Mouse (Mus musculus): ENCODE measurements around the gene Derl3. TPM values are rescaled to one million over a fixed set of nuclear protein-coding genes. Genes with fewer than 3 reads are reported as not detected.
A peak's percentile ranks its signal among the peaks of the same experiment; 100 is the strongest.

Gene Derl3
- polyA plus RNA-seq, 1 experiment from 2014 or later: 2.1 TPM

DNA sequence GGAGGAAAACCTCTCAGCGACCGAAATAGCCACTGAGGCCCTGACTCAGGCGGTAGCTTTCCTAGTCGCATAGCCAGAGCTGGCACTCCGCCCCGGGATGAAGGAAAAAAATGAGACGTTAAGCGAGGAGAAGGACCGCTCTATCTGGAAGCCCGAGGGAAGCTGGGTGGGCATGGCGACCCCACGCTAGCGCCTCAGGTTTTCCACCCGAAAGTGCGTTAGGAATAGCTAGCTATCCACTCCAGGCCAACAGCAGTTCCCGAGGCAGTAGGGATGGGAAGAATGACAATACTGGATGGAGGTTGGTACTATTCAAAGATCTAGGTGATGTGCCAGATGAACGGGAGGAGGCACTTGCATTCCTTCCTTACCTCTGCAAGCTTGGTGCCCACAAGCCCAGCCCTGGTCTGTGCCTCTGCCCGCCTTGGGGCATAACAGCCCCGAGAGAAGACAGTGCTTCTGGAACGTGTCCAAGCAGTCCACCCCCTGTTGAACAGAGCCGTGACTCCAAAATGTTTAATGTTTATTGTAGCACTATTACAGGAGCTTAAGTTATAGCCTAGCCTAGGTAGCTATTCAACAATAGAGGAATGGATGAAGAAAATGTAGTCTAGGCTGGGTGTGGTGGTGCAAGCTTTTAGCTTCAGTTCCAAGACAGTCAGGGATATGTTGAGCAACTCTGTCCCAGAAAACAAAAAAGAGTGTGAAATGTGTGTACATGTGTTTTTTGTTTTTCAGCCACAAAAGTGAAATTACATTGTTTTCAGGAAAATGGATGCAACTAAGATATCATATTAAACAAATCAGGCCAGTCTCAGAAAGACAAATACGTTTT lies 28.7 kb downstream of the Derl3 start:
- Histone ChIP-seq H3K4me3 (replicated peaks) (peak overlapping the region; percentile 72), H3K4me2 (replicated peaks) (peak overlapping the region; percentile 67), H3K9ac (replicated peaks) (peak overlapping the region; percentile 89), H3K27me3 (no peaks in the 10 kb centered on the region), H3K9me3 (no peaks in the 10 kb centered on the region), H3K36me3 (peaks cover 31% of the 10 kb centered on the region), H3K27ac (peak overlapping the region; percentile 96), H3K4me1 (replicated peaks) (peaks cover 52% of the 10 kb centered on the region)
- peak; percentile 37 for ATAC-seq
- 4% methylated on average over 22 of the region's 22 CpGs for WGBS

DNA sequence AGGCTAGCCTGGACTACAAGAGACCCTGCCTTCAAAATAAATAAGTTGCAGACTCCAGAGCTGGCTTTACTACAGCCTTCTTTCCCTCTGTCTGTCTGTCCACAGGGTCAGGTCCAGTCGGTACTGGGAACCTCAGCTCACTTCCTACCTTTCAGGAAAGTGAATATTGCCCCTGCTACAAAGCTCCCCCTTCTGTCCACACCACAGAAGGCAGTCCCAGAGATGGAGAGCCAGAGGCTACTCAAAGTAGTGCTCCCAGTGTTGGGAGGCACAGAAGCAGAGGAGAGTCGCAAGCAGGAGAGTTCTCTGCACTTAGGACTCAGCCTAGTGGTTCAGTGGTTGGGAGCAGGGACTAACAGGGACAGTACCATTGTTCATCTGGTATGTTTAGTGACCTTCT lies 31.1 kb downstream of the Derl3 start:
- Histone ChIP-seq H3K9ac (replicated peaks) (no peak overlapping the region), H3K27me3 (no peaks in the 10 kb centered on the region), H3K36me3 (peaks cover 37% of the 10 kb centered on the region), H3K4me1 (replicated peaks) (peaks cover 31% of the 10 kb centered on the region), H3K27ac (no peak overlapping the region), H3K9me3 (no peaks in the 10 kb centered on the region), H3K4me3 (replicated peaks) (no peak overlapping the region), H3K4me2 (replicated peaks) (no peak overlapping the region)
- no peak for ATAC-seq
- WGBS: 62% methylated on average over 2 of the region's 2 CpGs

DNA sequence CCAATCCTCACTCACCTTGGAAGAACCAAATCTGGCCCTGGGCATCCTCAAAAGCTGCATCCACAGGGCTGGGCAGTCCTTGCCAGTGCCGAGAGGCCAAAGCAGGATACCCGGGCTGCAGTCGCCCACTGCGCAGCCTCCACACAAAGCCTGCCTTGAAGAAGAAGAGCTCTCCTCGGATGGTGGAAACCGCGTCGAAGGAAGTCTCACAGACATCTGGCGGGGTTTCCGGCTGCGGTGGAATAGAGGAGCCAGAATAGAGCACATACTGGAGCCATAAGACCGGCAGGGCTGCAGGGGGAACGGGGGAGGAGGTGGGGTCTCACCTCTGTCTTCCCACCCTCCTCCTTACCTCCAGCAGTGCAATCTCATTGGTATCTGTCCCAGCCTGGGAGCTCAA lies 33.2 kb downstream of the Derl3 start:
- Histone ChIP-seq H3K4me2 (replicated peaks) (no peak overlapping the region), H3K27ac (no peak overlapping the region), H3K4me1 (replicated peaks) (peaks cover 31% of the 10 kb centered on the region), H3K4me3 (replicated peaks) (no peak overlapping the region), H3K36me3 (peaks cover 37% of the 10 kb centered on the region), H3K27me3 (peaks cover 14% of the 10 kb centered on the region), H3K9ac (replicated peaks) (peak overlapping the region; percentile 32; the same call in 1 of the 2 replicates), H3K9me3 (no peaks in the 10 kb centered on the region)
- WGBS: 72% methylated on average over 13 of the region's 13 CpGs
- ATAC-seq: no peak

DNA sequence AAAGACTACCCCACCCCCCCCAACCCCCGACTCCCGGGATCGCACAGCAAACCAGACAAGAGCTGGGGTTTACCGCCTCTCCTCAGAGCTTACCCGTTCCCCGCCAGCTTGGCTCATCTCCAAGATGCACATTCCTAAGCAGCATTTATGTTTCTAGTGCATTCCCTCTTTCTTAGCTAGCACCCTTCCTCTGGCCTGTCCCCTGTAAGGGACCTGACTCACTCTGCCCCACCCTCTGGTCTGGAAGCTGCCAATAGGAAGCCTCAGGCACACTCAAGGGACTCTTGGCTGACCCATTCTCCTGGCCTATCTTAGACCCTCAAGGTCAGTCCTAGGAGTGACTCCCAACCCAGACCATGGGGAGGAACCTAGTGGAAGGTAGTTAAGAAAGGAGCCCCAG lies 37.1 kb downstream of the Derl3 start:
- ATAC-seq: no peak
- peaks cover 28% of the 10 kb centered on the region for H3K36me3 ChIP-seq
- H3K27ac ChIP-seq: no peak overlapping the region
- WGBS: 19% methylated on average over 6 of the region's 6 CpGs
- peaks cover 37% of the 10 kb centered on the region for H3K27me3 ChIP-seq
- no peaks in the 10 kb centered on the region for H3K9me3 ChIP-seq
- H3K4me2 ChIP-seq (replicated peaks): peak overlapping the region; percentile 91; the same call in 1 of the 2 replicates
- no peak overlapping the region for H3K9ac ChIP-seq (replicated peaks)
- no peak overlapping the region for H3K4me3 ChIP-seq (replicated peaks)
- H3K4me1 ChIP-seq (replicated peaks): peaks cover 33% of the 10 kb centered on the region

DNA sequence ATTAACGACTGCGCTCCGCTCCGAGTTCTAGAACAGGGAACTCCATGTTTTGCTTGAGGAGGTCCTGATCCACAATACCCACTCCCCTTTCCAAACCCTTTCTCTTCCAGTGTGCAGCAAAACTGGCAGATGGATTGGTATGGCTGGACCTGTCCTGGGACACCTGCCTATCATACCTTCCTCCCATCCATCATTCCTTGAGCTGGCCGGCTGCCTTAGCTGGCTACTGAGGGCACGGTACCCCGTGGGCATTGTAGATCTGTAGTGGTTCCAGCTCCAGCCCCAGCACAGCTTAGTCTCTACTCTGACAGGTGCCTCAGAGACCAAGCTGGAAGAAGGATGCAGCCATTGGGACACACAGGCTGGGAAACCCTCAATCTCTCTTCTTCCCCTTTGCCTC lies 38.1 kb downstream of the Derl3 start:
- H3K36me3 ChIP-seq: peaks cover 21% of the 10 kb centered on the region; the same call in 1 of the 2 replicates
- H3K9me3 ChIP-seq: no peaks in the 10 kb centered on the region
- H3K4me1 ChIP-seq (replicated peaks): peaks cover 43% of the 10 kb centered on the region
- peak overlapping the region; percentile 91 for H3K4me2 ChIP-seq (replicated peaks)
- H3K4me3 ChIP-seq (replicated peaks): peak overlapping the region; percentile 49
- H3K27me3 ChIP-seq: peaks cover 42% of the 10 kb centered on the region
- no peak overlapping the region for H3K27ac ChIP-seq
- 25% methylated on average over 7 of the region's 7 CpGs for WGBS
- H3K9ac ChIP-seq (replicated peaks): peak overlapping the region; percentile 85
- ATAC-seq: no peak

DNA sequence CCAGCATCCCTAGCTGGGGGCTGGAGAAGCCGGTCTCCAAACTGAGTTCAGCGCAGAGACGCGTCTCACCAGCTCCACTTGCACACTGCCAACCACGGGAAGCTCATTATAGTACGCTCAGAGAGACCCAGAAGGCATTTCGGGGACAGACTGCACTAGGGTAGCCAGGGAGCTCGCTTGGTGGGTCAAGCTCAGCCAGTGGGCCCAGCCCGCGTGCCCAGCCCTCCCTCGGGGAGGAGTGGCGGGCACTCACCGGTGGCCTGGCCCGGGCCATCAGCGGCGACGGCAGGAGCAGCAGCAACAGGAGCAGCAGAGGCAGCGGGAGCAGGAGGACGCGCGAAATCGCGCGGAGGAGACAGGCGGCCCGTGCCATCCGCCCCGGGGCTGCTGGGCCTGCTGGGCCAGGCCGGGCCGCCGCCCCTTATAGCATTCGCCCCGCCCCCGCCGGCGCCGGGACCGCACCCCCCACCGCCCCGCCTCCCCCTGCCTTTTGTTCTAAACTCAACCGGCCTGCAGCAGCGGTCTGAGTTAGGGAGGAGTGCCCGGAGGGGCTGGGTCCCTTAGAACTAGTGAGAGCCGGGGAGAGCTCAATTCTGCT lies 39.0 kb downstream of the Derl3 start:
- peaks cover 50% of the 10 kb centered on the region for H3K27me3 ChIP-seq
- WGBS: under 1% methylated on average over 37 of the region's 44 CpGs

DNA sequence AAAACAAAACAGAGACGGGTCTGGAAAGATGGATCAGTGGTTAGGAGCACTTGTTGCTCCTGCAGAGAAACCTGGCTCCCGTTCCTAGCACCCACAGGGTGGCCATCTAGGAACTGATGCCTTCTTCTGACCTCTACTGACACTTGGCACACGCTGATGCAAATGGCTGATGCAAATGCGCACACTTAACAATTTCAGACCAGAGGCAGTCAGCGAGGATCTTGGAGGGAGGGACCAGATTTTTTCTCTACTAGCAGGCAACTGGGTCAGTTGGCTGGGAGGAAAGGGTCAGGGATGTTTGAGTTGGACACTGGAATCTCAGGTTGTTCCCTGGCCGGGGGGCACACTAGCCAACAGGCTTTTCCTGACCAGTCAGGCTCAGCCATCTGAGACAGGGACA lies 39.7 kb downstream of the Derl3 start, which contains the start of gene Chchd10:
TSS of gene Chchd10 (plus strand) at position 240 of the 400 bp plus-strand sequence.
- peaks cover 57% of the 10 kb centered on the region for H3K27me3 ChIP-seq
- peak within 1 kb of the TSS; percentile 91 for H3K4me2 ChIP-seq (replicated peaks)

More for the DNA sequence above, 39.0 kb downstream of the Derl3 start:
- no peaks in the 10 kb centered on the region for H3K9me3 ChIP-seq
- peak overlapping the region; percentile 91 for H3K4me2 ChIP-seq (replicated peaks)
- peak; percentile 62 for ATAC-seq
- H3K4me1 ChIP-seq (replicated peaks): peaks cover 45% of the 10 kb centered on the region
- peak overlapping the region; percentile 85 for H3K9ac ChIP-seq (replicated peaks)
- peak overlapping the region; percentile 49 for H3K4me3 ChIP-seq (replicated peaks)
- H3K27ac ChIP-seq: peak overlapping the region; percentile 17; the same call in 1 of the 2 replicates
- H3K36me3 ChIP-seq: peaks cover 12% of the 10 kb centered on the region; the same call in 1 of the 2 replicates

DNA sequence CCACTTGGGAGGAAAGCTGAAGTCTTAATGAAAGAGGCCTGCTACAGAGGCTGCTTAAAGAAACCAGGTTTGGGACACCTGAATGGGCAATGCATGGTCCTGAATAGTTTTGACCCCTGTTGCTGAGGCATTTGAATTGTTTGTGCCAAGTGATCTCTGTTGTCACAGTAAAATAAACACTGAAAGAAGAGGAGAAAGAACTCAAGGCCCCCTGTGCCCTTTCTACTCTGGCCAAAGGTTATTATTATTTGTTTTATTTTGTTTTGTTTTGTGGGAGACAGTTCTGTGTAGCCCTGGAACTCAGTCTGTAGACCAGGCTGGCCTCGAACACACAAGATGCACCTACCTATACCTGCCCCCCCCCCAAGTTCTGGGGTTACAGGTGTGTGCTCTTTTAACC lies 41.8 kb downstream of the Derl3 start:
- H3K36me3 ChIP-seq: no peaks in the 10 kb centered on the region
- 78% methylated on average over 1 of the region's 1 CpGs for WGBS
- H3K27ac ChIP-seq: no peak overlapping the region
- peaks cover 58% of the 10 kb centered on the region for H3K27me3 ChIP-seq
- H3K4me2 ChIP-seq (replicated peaks): peak overlapping the region; percentile 84
- H3K9ac ChIP-seq (replicated peaks): no peak overlapping the region
- H3K4me1 ChIP-seq (replicated peaks): peaks cover 50% of the 10 kb centered on the region
- ATAC-seq: no peak
- H3K9me3 ChIP-seq: no peaks in the 10 kb centered on the region
- H3K4me3 ChIP-seq (replicated peaks): peak overlapping the region; percentile 50

More for the DNA sequence above, 39.7 kb downstream of the Derl3 start, which contains the start of gene Chchd10:
- no peak for ATAC-seq
- Histone ChIP-seq H3K27ac (peak within 1 kb of the TSS; percentile 17; the same call in 1 of the 2 replicates), H3K4me1 (replicated peaks) (peaks cover 51% of the 10 kb centered on the region), H3K9ac (replicated peaks) (peak within 1 kb of the TSS; percentile 85), H3K4me3 (replicated peaks) (peak within 1 kb of the TSS; percentile 49), H3K9me3 (no peaks in the 10 kb centered on the region), H3K36me3 (peaks cover 5% of the 10 kb centered on the region; the same call in 1 of the 2 replicates)
- 16% methylated on average over 6 of the region's 6 CpGs for WGBS

DNA sequence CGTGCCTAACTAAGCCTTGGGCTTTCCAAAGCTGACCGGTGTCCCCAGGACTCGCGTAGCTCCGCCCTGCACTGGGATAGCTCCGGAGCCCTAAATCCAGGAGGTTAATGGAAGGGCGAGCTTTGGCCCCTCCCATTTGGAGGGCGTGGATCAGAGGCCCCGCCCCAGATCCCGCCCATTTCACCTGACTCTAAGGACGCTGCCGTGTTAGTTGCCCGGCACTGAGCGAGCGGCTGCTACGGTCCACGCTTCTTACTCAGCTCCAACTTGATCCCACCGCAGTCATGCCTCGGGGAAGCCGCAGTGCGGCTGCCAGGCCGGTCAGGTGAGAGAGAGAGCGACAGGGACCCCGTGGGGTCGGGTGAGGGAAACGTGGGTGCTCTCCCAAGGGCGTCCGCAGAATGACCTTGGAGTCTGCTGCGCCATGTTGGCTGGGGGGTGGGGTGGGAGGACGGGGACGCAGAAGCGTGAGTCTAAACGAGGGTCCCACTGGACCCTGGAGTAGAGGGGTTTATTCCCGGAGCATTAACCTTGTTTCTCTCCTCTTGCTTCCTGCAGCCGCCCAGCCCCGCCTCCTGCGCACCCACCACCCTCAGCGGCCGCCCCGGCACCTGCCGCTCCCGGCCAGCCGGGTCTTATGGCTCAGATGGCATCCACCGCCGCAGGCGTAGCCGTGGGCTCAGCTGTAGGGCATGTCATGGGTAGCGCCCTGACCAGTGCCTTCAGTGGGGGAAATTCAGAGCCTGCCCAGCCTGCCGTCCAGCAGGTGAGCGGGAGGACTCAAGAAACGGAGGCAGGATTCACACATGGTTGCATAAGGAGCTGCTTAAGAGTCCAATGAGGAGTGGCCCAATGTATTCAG lies 42.7 kb downstream of the Derl3 start, which contains the start of gene Mmp11:
TSS of gene Mmp11 (minus strand) at position 817 of the 862 bp plus-strand sequence.
- Histone ChIP-seq H3K4me1 (replicated peaks) (peaks cover 42% of the 10 kb centered on the region), H3K9me3 (no peaks in the 10 kb centered on the region), H3K9ac (replicated peaks) (peak within 1 kb of the TSS; percentile 57), H3K27me3 (peaks cover 52% of the 10 kb centered on the region), H3K36me3 (no peaks in the 10 kb centered on the region), H3K4me2 (replicated peaks) (peak within 1 kb of the TSS; percentile 84), H3K4me3 (replicated peaks) (peak within 1 kb of the TSS; percentile 50), H3K27ac (no peak within 1 kb of the TSS)
- ATAC-seq: peak; percentile 64
- whole genome bisulfite sequencing: 2% methylated on average over 51 of the region's 51 CpGs

DNA sequence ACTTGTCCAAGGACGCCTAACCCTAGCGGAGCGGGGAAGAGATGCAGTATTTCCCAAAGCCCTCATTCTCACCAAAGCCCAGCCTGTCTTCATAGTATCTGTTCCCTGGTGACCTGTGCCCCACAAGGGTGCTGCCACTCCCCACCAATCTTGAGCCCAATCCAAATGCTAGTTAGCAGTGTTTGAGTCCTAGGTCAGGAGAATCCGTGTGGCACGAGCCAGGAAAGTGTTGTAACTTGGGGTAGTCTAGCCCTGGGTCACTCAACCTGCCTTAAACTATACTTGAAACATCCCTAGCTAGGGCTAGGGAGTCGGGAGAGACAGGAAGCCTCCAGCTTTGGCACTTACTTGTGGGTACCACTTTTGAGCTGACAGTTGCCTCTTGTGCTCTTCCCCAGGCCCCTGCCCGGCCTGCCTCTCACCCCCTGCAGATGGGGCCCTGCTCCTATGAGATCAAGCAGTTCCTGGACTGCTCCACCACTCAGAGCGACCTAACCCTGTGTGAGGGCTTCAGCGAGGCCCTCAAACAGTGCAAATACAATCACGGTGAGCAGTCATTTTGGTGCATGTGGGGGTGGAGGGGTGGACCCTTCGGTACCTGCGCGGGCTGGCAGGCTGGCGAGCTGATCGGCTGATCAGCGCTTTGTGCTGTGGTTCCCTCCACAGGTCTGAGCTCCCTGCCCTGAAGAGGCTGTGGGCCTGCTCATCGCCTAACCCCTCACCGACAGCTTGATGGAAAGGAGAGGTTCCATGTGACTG lies 43.9 kb downstream of the Derl3 start:
- Histone ChIP-seq H3K27me3 (peaks cover 42% of the 10 kb centered on the region), H3K4me2 (replicated peaks) (no peak overlapping the region; the same call in 1 of the 2 replicates), H3K36me3 (no peaks in the 10 kb centered on the region), H3K4me3 (replicated peaks) (no peak overlapping the region), H3K27ac (no peak overlapping the region), H3K9ac (replicated peaks) (no peak overlapping the region), H3K4me1 (replicated peaks) (peaks cover 30% of the 10 kb centered on the region), H3K9me3 (no peaks in the 10 kb centered on the region)
- no peak for ATAC-seq
- 36% methylated on average over 18 of the region's 18 CpGs for WGBS

All from midbrain, embryonic 13.5 days (tissue).